Mouse (Mus musculus): ENCODE results near the gene Gstp1. TPM values are rescaled to one million over a fixed set of nuclear protein-coding genes. Genes with fewer than 3 reads are reported as not detected.
A peak's percentile ranks its signal among the peaks of the same experiment; 100 is the strongest.
"Not testable (repeated sequence)": the region's sequence is repeated elsewhere in the genome, so short reads cannot be mapped to it uniquely, and the experiment has no call there.

Gene Gstp1
- polyA plus RNA-seq, 1 experiment from 2014 or later, result 973 TPM

DNA sequence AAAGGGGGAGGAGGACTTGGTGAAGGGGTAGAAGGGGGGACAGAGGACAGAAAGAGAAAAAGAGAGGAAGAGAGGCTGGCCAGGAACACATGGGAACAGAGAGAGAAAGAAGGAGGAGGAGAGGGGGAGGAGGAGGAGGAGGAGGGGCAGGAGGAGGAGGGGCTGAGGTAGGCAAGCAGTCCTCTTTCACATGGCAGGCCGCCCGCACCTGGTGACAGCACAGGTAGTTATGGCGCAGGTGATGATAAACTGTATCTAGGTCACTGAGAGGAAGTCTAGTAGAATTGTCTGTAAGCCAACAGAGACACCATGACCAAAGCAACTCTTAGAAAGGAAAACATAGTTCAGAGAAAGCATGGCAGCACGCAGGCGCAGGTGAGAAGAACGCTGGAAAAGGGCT is 33.6 kb upstream of the Gstp1 start:
- H3K27ac ChIP-seq, result no peak overlapping the region
- no peaks in the 10 kb centered on the region for H3K27me3 ChIP-seq (replicated peaks)
- WGBS, result 92% methylated on average over 6 of the region's 6 CpGs
- H3K9me3 ChIP-seq, result no peaks in the 10 kb centered on the region
- no peak overlapping the region for H3K9ac ChIP-seq
- H3K4me3 ChIP-seq (replicated peaks), result no peak overlapping the region
- ATAC-seq, result no peak
- no peaks in the 10 kb centered on the region for H3K36me3 ChIP-seq
- no peak overlapping the region for H3K4me2 ChIP-seq (replicated peaks)
- H3K4me1 ChIP-seq (replicated peaks), result no peaks in the 10 kb centered on the region

DNA sequence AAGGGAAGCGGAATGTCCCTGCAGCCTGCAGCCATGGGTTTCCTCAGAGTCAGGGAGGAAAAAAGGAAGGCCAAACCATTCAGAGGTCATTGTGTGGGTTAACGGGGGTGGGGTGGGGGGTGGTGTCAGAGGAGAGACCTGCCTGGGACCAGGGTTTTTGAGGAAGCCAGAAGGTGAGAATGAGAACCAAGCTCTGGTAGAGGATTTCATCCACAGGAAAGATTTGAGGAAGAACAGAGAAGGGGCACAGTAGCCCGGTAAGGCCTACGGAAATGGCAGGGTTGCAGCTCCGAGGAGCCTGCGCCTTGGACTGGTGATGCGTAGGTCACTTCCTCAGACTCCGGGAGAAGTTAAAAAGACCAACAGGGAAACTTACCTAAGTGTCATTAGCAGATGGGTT is 33.0 kb upstream of the Gstp1 start:
- ATAC-seq, result no peak
- H3K9ac ChIP-seq, result no peak overlapping the region
- H3K4me1 ChIP-seq (replicated peaks), result no peaks in the 10 kb centered on the region
- H3K4me2 ChIP-seq (replicated peaks), result no peak overlapping the region
- no peaks in the 10 kb centered on the region for H3K9me3 ChIP-seq
- no peaks in the 10 kb centered on the region for H3K36me3 ChIP-seq
- no peaks in the 10 kb centered on the region for H3K27me3 ChIP-seq (replicated peaks)
- H3K4me3 ChIP-seq (replicated peaks), result no peak overlapping the region
- WGBS, result 81% methylated on average over 8 of the region's 8 CpGs
- no peak overlapping the region for H3K27ac ChIP-seq

GRCm38 (mm10) chr19:4070311-4070710 is 32.5 kb upstream of the Gstp1 start:
- no peaks in the 10 kb centered on the region for H3K27me3 ChIP-seq (replicated peaks)
- no peak overlapping the region for H3K9ac ChIP-seq
- H3K4me1 ChIP-seq (replicated peaks), result no peaks in the 10 kb centered on the region
- no peak overlapping the region for H3K4me3 ChIP-seq (replicated peaks)
- H3K27ac ChIP-seq, result no peak overlapping the region
- no peak overlapping the region for H3K4me2 ChIP-seq (replicated peaks)
- ATAC-seq, result no peak
- no peaks in the 10 kb centered on the region for H3K9me3 ChIP-seq
- WGBS, result 67% methylated on average over 15 of the region's 15 CpGs
- no peaks in the 10 kb centered on the region for H3K36me3 ChIP-seq

- Histone ChIP-seq H3K27ac (no peak overlapping the region), H3K4me3 (replicated peaks) (no peak overlapping the region), H3K9ac (no peak overlapping the region), H3K27me3 (replicated peaks) (no peaks in the 10 kb centered on the region), H3K36me3 (no peaks in the 10 kb centered on the region), H3K9me3 (no peaks in the 10 kb centered on the region), H3K4me2 (replicated peaks) (peak overlapping the region; percentile 31), H3K4me1 (replicated peaks) (no peaks in the 10 kb centered on the region)
- 61% methylated on average over 15 of the region's 15 CpGs for WGBS
- peak; percentile 45; the same call in 1 of the 2 replicates for ATAC-seq
These were observed 31.1 kb upstream of the Gstp1 start for GRCm38 (mm10) chr19:4068717-4069410.

- not testable (repeated sequence) for H3K27ac ChIP-seq; H3K27me3 ChIP-seq (replicated peaks); H3K9ac ChIP-seq; H3K4me1 ChIP-seq (replicated peaks); ATAC-seq; H3K4me3 ChIP-seq (replicated peaks); H3K36me3 ChIP-seq; H3K9me3 ChIP-seq; H3K4me2 ChIP-seq (replicated peaks)
- 78% methylated on average over 2 of the region's 2 CpGs for WGBS
These were observed 30.5 kb upstream of the Gstp1 start for GRCm38 (mm10) chr19:4068242-4068641.

- Histone ChIP-seq H3K4me2 (replicated peaks) (no peak overlapping the region), H3K9ac (no peak overlapping the region), H3K27ac (no peak overlapping the region), H3K36me3 (no peaks in the 10 kb centered on the region), H3K9me3 (no peaks in the 10 kb centered on the region), H3K4me1 (replicated peaks) (no peaks in the 10 kb centered on the region), H3K27me3 (replicated peaks) (no peaks in the 10 kb centered on the region), H3K4me3 (replicated peaks) (no peak overlapping the region)
- no peak for ATAC-seq
These were observed 29.1 kb upstream of the Gstp1 start for GRCm38 (mm10) chr19:4066877-4067276.

- Histone ChIP-seq H3K4me3 (replicated peaks) (no peak overlapping the region), H3K27ac (no peak overlapping the region), H3K9ac (no peak overlapping the region), H3K4me1 (replicated peaks) (no peaks in the 10 kb centered on the region), H3K4me2 (replicated peaks) (no peak overlapping the region), H3K9me3 (no peaks in the 10 kb centered on the region), H3K36me3 (no peaks in the 10 kb centered on the region), H3K27me3 (replicated peaks) (no peaks in the 10 kb centered on the region)
- WGBS, result 76% methylated on average over 6 of the region's 6 CpGs
- ATAC-seq, result no peak
These were observed 28.5 kb upstream of the Gstp1 start for GRCm38 (mm10) chr19:4066280-4066679.

- not testable (repeated sequence) for H3K9ac ChIP-seq; H3K9me3 ChIP-seq; H3K4me1 ChIP-seq (replicated peaks); H3K4me2 ChIP-seq (replicated peaks); H3K36me3 ChIP-seq; H3K27me3 ChIP-seq (replicated peaks); H3K4me3 ChIP-seq (replicated peaks); ATAC-seq; H3K27ac ChIP-seq
- 13% methylated on average over 6 of the region's 11 CpGs for WGBS
These were observed 26.7 kb upstream of the Gstp1 start for GRCm38 (mm10) chr19:4064501-4064900.

- H3K27ac ChIP-seq; H3K9me3 ChIP-seq; H3K4me2 ChIP-seq (replicated peaks); H3K4me1 ChIP-seq (replicated peaks); H3K27me3 ChIP-seq (replicated peaks); H3K36me3 ChIP-seq; H3K4me3 ChIP-seq (replicated peaks); H3K9ac ChIP-seq; ATAC-seq: not testable (repeated sequence)
- WGBS, result 43% methylated on average over 4 of the region's 4 CpGs
These were observed 25.6 kb upstream of the Gstp1 start for GRCm38 (mm10) chr19:4063357-4063756.

DNA sequence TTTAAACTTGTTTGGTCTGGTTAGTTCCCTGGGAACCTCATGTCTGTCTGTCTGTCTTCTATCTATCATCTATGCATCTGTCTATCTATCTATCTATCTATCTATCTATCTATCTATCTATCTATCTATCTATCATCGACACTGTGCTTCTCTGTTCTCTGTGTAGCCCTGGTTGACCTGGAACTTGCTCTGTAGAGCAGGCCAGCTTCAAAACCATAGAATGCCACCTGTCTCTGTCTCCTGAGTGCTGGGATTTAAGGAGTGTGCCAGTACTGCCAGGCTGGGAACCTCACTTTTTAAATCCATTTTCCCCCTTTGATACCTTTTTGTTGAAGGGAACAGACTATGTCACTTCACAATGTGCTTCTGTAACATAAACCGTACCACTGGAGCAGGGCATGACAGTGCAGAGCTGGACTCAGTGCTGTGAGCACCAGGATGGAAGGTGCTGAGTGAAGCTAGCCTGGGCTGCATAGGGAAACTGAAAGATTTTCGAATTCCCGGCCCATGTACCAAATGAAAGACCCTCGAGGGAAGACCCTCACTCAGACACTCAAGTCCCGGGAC is 23.2 kb upstream of the Gstp1 start:
- Histone ChIP-seq H3K36me3 (no peaks in the 10 kb centered on the region), H3K27ac (no peak overlapping the region), H3K4me1 (replicated peaks) (peaks cover 5% of the 10 kb centered on the region), H3K9ac (no peak overlapping the region), H3K27me3 (replicated peaks) (no peaks in the 10 kb centered on the region), H3K4me3 (replicated peaks) (no peak overlapping the region), H3K4me2 (replicated peaks) (no peak overlapping the region), H3K9me3 (no peaks in the 10 kb centered on the region)
- 87% methylated on average over 6 of the region's 6 CpGs for WGBS
- ATAC-seq, result no peak

DNA sequence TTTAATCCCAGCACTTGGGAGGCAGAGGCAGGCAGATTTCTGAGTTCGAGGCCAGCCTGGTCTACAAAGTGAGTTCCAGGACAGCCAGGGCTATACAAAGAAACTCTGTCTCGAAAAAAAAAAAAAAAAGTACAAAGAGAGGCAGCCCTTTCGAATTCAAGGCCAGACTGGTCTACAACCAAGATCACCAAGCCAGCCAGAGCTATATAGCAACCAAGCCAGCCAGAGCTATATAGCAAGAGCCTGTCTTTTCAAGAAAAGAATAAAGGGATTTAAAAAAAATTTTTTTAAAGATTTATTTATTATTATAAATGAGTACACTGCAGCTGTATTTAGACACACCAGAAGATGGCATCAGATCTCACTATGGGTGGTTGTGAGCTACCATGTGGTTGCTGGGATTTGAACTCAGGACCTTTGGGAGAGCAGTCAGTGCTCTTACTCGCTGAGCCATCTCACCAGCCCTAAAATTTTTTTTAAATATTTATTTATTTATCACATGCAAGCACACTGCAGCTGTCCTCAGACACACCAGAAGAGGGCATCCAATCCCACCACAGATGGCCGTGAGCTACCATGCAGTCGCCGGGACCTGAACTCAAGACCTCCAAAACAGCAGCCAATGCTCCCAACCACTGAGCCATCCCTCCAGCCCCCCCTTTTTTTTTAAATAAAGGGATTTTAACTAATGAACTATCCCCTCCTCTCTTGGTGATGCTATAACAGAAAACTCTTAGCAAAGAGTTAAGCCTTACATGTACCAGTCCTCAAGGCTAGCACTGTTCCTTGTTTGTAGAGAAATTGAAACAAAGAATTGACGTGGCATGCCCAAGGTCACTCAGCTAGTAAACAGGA is 22.5 kb upstream of the Gstp1 start:
- H3K9me3 ChIP-seq; H3K4me3 ChIP-seq (replicated peaks); H3K36me3 ChIP-seq; H3K9ac ChIP-seq; ATAC-seq; H3K27me3 ChIP-seq (replicated peaks); H3K27ac ChIP-seq; H3K4me2 ChIP-seq (replicated peaks): not testable (repeated sequence)
- WGBS, result 88% methylated on average over 8 of the region's 8 CpGs
- H3K4me1 ChIP-seq (replicated peaks), result peaks cover 10% of the 10 kb centered on the region

DNA sequence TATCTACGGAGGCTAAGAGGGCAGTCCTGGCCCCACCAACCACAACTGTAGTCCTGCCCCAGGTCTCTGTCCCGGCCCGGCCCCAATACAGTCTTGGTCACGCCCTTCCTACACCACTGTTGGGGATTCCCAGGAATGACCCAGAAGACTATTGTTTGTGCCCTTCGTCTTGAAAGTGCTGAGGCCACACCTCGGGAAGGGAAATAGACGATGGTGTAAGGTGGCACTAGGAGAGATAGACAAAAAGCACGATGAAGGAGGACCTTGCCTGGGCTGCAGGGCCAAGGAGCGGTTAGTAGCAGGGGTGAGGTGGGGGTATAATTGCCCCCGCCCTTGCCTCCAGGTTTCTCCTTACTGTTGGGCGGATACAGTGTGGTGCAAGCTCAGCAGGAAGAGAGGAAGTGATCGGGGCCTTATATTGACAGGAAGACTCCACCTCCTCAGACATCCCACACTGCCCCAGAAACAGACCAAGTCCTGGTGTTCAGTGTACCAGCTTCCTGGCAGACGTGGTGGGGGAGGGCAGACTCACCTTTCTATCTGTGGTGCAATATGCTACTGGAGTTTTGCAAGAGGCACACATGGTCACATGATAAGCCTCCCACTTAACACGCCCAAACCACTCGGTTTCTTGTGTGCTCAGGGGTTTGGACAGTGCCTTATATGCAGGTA is 21.4 kb upstream of the Gstp1 start, which contains the start of gene Gstp3:
Gene Gstp3, minus strand, starts transcription at position 501 of the 672 bp plus-strand sequence.
- Histone ChIP-seq H3K9me3 (no peaks in the 10 kb centered on the region), H3K27me3 (replicated peaks) (no peaks in the 10 kb centered on the region), H3K36me3 (no peaks in the 10 kb centered on the region), H3K4me2 (replicated peaks) (no peak within 1 kb of the TSS; the same call in 1 of the 2 replicates), H3K4me3 (replicated peaks) (no peak within 1 kb of the TSS), H3K4me1 (replicated peaks) (peaks cover 10% of the 10 kb centered on the region), H3K9ac (no peak within 1 kb of the TSS), H3K27ac (peak within 1 kb of the TSS; percentile 66)
- WGBS, result 56% methylated on average over 15 of the region's 15 CpGs
- ATAC-seq, result peak; percentile 90
